Mouse (Mus musculus) liver, adult 2 months (tissue): Measurements from ENCODE around the gene Zfp651.

Experiments
- CTCF ChIP-seq: fragments of 200-500 bp; IDR thresholded peaks from 2 replicates; pipeline ENCODE4 v1.5.1; 2011; ENCODE audit warnings: low read depth, low read length, control low read depth
- POLR2A ChIP-seq: fragments of 200-500 bp; IDR thresholded peaks from 2 replicates; pipeline ENCODE4 v1.6.1; 2011; ENCODE audit warnings: low read length, control low read depth; ENCODE audit not compliant: insufficient read depth; ENCODE audit errors: extremely low read depth

DNA sequence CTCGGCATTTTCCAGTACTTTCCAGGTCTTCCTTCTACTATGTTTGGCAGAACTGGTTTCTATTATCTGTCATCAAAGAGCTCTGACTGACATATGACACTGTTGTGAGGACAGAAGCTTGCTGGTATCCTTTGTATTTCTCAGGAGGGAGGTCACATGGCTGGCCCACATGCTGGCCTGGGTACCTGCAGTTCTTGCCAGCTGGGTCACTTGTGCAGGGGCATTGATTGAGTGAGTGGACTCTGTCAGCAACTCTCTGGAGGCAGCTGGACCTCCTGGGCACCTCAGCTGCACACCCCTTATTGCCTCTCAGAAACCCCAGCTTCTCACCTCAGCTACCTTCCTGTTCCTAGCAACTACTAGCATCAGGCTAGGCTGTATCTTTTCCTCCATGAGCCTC lies 48.4 kb downstream of the Zfp651 start:
- no peak for TF ChIP-seq POLR2A
- no peak for TF ChIP-seq CTCF
